Mouse (Mus musculus) ES-E14 (cell line): ENCODE measurements around the gene Slc35b3. TPM values are rescaled to one million over a fixed set of nuclear protein-coding genes. Genes with fewer than 3 reads are reported as not detected.

Experiments
- DNase-seq: peaks from one replicate; pipeline ENCODE4 v3.0.0-alpha.2; 2013; ENCODE audit warnings: low read depth, low spot score
- H3K27ac ChIP-seq: 2 replicates; pipeline ENCODE4 v1.5.1; 2012; ENCODE audit warnings: low read depth, mild to moderate bottlenecking, low read length, moderate library complexity, mixed read lengths; ENCODE audit not compliant: poor library complexity, insufficient read depth, severe bottlenecking
- H3K36me3 ChIP-seq: 2 replicates; pipeline ENCODE4 v1.6.1; 2012; ENCODE audit warnings: mild to moderate bottlenecking, low read length, moderate library complexity, mixed read lengths; ENCODE audit not compliant: control insufficient read depth, poor library complexity, insufficient read depth, severe bottlenecking
- H3K4me1 ChIP-seq, 2 experiments: fragments of 150-350 bp in 1 of 2; sonication (generic) in 1 of 2; 2 replicates each; pipeline ENCODE4 v1.6.1; 2012; ENCODE audit warnings: low read length in 2 of 2, mild to moderate bottlenecking in 1 of 2, mixed read lengths in 1 of 2; ENCODE audit not compliant: control insufficient read depth in 2 of 2, insufficient read depth in 2 of 2, poor library complexity in 1 of 2
- H3K4me3 ChIP-seq, 2 experiments: fragments of 150-350 bp in 1 of 2; sonication (generic) in 1 of 2; 2 replicates each; pipeline ENCODE4 v1.5.1; 2012; ENCODE audit warnings: low read length in 2 of 2, low read depth in 1 of 2, mild to moderate bottlenecking in 1 of 2, mixed read lengths in 1 of 2; ENCODE audit not compliant: insufficient read depth in 1 of 2, poor library complexity in 1 of 2, severe bottlenecking in 1 of 2
- H3K9ac ChIP-seq: 2 replicates; pipeline ENCODE4 v1.6.1; 2012; ENCODE audit warnings: low read depth, mild to moderate bottlenecking, low read length, mixed read lengths; ENCODE audit not compliant: poor library complexity, insufficient read depth, severe bottlenecking
- H3K9me3 ChIP-seq: fragments of 150-350 bp; sonication (generic); 2 replicates; pipeline ENCODE4 v1.6.1; 2012; ENCODE audit warnings: low read depth, mild to moderate bottlenecking, low read length; ENCODE audit not compliant: control insufficient read depth, insufficient read depth
- CHD2 ChIP-seq: IDR thresholded peaks from 2 replicates; pipeline ENCODE4 v1.6.1; 2014; ENCODE audit warnings: mild to moderate bottlenecking, low read depth, low read length, inconsistent platforms
- HCFC1 ChIP-seq: IDR thresholded peaks from 2 replicates; pipeline ENCODE4 v1.6.1; 2012; ENCODE audit warnings: low read length, inconsistent platforms, borderline replicate concordance; ENCODE audit not compliant: insufficient read depth
- MAFK ChIP-seq: IDR thresholded peaks from 2 replicates; pipeline ENCODE4 v1.6.1; 2014; ENCODE audit warnings: mild to moderate bottlenecking, low read depth, low read length, inconsistent platforms; ENCODE audit not compliant: insufficient read depth
- ZC3H11A ChIP-seq: IDR thresholded peaks from 2 replicates; pipeline ENCODE4 v1.6.1; 2012; ENCODE audit warnings: low read depth, mild to moderate bottlenecking, inconsistent platforms, low read length, borderline replicate concordance
- ZNF384 ChIP-seq: IDR thresholded peaks from 2 replicates; pipeline ENCODE4 v1.6.1; 2012; ENCODE audit warnings: low read depth, low read length, inconsistent platforms
- in situ Hi-C, 2 experiments: fragments of 600-800 bp; cut with MboI; formaldehyde crosslinking; loops; one replicate each; pipeline ENCODE4 v1.15.1; 2025; ENCODE audit warnings: low sequenced_read_pairs in 2 of 2, inconsistent platforms in 1 of 2; ENCODE audit not compliant: unreplicated experiment in 2 of 2
- total RNA-seq: library from RNA; depleted of rRNA; stranded (reverse); fragments of 300-350 nt; gene quantifications from 2 replicates; pipeline ENCODE4 v1.2.3, GENCODE M21; 2012

Slc35b3 gene
- total RNA-seq, 1 experiment = 20.3 TPM

- Histone ChIP-seq H3K36me3 (no peaks in the 10 kb centered on the region), H3K4me1 (no peaks in the 10 kb centered on the region), H3K9ac (no peak overlapping the region), H3K4me3 (no peak overlapping the region), H3K27ac (no peak overlapping the region), H3K9me3 (no peaks in the 10 kb centered on the region)
- no peak for TF ChIP-seq ZNF384
- TF ChIP-seq ZC3H11A = no peak
- DNase-seq = no peak
- in situ Hi-C loops = no loop called here
These were observed 16.3 kb upstream of the Slc35b3 start for GRCm38 (mm10) chr13:38976978-38977377.

DNA sequence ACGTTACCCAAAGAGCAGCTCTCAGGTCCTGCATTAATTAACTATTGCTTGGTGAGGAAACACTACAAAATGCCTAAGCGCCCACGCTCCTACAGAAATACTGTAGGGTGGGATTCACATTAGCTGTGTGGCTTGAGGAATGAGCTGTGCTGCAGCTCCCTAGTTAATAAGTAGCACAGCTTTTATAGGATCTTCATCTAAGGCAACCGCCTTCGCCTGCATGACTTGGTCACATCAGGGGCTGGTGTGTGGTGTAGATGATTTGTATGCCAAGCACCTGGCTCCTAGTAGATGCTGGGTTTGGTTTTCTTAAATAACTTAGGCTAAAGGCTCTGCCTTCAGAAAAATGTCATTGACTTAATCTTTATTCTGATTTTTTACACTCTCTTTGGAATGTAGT is 15.2 kb upstream of the Slc35b3 start:
- Histone ChIP-seq H3K4me3 (no peak overlapping the region), H3K4me1 (no peaks in the 10 kb centered on the region), H3K9ac (no peak overlapping the region), H3K9me3 (no peaks in the 10 kb centered on the region), H3K36me3 (no peaks in the 10 kb centered on the region), H3K27ac (no peak overlapping the region)
- no peak for DNase-seq
- no peak for TF ChIP-seq ZNF384
- no peak for TF ChIP-seq HCFC1
- no peak for TF ChIP-seq MAFK
- TF ChIP-seq ZC3H11A = no peak
- TF ChIP-seq CHD2 = no peak
- in situ Hi-C loops = no loop called here

DNA sequence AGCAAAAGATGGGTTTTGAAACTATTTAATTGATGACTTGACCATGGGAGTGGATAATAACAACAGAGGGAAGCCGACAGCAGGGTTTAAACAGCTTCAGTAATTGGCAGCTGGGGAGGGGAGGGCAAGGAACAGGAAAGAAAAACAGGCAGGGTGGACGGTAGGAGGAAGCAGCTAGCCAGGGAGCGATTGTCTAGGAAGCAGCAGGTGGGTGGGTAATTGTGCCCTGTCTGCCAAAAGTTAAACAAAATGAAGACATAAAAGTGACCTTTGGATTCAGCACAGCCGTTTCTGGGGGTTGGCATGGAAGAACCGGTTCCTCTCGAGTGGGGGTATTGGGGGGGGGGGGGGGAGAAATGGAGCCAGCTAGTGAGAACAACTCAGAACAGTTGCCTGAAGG is 11.9 kb upstream of the Slc35b3 start:
- Histone ChIP-seq H3K9me3 (no peaks in the 10 kb centered on the region), H3K4me1 (no peaks in the 10 kb centered on the region), H3K27ac (no peak overlapping the region), H3K4me3 (no peak overlapping the region), H3K36me3 (no peaks in the 10 kb centered on the region), H3K9ac (no peak overlapping the region)
- in situ Hi-C loops = no loop called here
- no peak for TF ChIP-seq MAFK
- DNase-seq = no peak

DNA sequence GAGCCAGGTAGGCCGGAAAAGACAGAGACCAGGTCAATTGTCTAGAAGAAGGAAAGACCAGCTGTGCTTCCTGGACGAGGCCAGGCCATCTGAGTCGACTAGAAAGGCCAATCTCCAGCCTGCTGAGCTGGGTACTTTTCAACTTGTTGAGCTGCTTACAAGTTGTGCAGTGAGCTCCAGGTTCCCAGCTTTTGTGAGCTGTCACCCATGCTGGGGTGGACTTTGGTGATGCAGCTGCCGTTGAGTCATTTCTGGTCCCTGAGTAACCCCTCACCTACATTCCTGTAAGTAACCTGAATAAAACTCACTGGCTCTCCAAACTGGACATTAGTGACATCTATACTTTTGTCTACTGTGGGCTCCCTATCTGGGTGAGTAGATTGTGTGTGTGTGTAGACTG is 10.4 kb upstream of the Slc35b3 start:
- H3K4me3 ChIP-seq = no peak overlapping the region
- no peaks in the 10 kb centered on the region for H3K9me3 ChIP-seq
- no peak overlapping the region for H3K9ac ChIP-seq
- in situ Hi-C loops = no loop called here
- no peak overlapping the region for H3K27ac ChIP-seq
- TF ChIP-seq ZC3H11A (no peak), ZNF384 (no peak), MAFK (no peak), CHD2 (no peak), HCFC1 (no peak)
- no peaks in the 10 kb centered on the region for H3K4me1 ChIP-seq
- H3K36me3 ChIP-seq = no peaks in the 10 kb centered on the region
- no peak for DNase-seq

- Histone ChIP-seq H3K4me3 (no peak overlapping the region), H3K36me3 (no peaks in the 10 kb centered on the region), H3K9me3 (no peaks in the 10 kb centered on the region), H3K9ac (no peak overlapping the region), H3K4me1 (no peaks in the 10 kb centered on the region), H3K27ac (no peak overlapping the region)
- in situ Hi-C loops = no loop called here
- DNase-seq = no peak
- TF ChIP-seq CHD2 (no peak), ZNF384 (no peak), ZC3H11A (no peak), MAFK (no peak), HCFC1 (no peak)
These were observed 6.8 kb upstream of the Slc35b3 start for GRCm38 (mm10) chr13:38967518-38967917.
